Mouse (Mus musculus): ENCODE measurements at regions not wholly inside any gene's neighbourhood (a gene's known extent, or its start where the extent isn't known, plus 50 kb on each side); places are given as distances from the start of the nearest gene placed in this dataset.
"Not testable (repeated sequence)": the region's sequence is repeated elsewhere in the genome, so short reads cannot be mapped to it uniquely, and the experiment has no call there.

DNA sequence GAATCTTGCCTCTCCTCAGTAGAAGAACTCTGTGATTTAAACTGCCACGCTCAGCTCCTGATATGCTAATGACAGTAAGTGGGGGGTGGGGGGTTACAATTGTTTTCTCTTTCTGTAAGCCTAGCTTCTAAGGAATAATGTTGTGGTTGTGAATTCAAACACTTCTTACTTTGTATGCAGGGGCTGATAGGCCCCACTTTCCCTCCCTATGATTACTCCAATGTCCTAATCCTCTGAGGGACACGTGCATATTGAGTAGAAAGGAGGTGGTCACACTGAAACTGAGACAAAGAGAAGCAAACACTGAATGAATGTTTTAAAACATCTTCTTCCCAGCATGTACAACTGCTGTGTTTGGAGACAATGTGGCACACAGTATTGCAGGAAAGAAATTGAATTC, 140.3 kb downstream of the Scg2 start:
- Histone ChIP-seq H3K9ac (ENCODE audit: low read length) (no peak overlapping the region), H3K4me2 (ENCODE audit: low read length) (no peak overlapping the region), H3K27me3 (replicated peaks; ENCODE audit: control insufficient read depth, insufficient read depth, low read length) (no peaks in the 10 kb centered on the region), H3K4me3 (ENCODE audit: low read depth, low read length) (no peak overlapping the region), H3K4me1 (ENCODE audit: control insufficient read depth, insufficient read depth, low read length) (no peaks in the 10 kb centered on the region), H3K9me3 (replicated peaks; ENCODE audit: control insufficient read depth, low read length) (no peaks in the 10 kb centered on the region), H3K27ac (ENCODE audit: low read depth, low read length) (no peak overlapping the region), H3K36me3 (ENCODE audit: control insufficient read depth, insufficient read depth, low read length) (no peaks in the 10 kb centered on the region)
- DNase-seq (ENCODE audit: low spot score) = no peak
- 11% methylated on average over 2 of the region's 2 CpGs for whole genome bisulfite sequencing
- ATAC-seq = no peak

- DNase-seq (ENCODE audit: low spot score) (no peak), ATAC-seq (no peak)
- H3K36me3 ChIP-seq (ENCODE audit: control insufficient read depth, insufficient read depth, low read length) = no peaks in the 10 kb centered on the region
- no peak overlapping the region for H3K9ac ChIP-seq (ENCODE audit: low read length)
- no peaks in the 10 kb centered on the region for H3K27me3 ChIP-seq (replicated peaks; ENCODE audit: control insufficient read depth, insufficient read depth, low read length)
- H3K4me1 ChIP-seq (ENCODE audit: control insufficient read depth, insufficient read depth, low read length) = no peaks in the 10 kb centered on the region
- no peaks in the 10 kb centered on the region for H3K9me3 ChIP-seq (replicated peaks; ENCODE audit: control insufficient read depth, low read length)
- H3K27ac ChIP-seq (ENCODE audit: low read depth, low read length) = no peak overlapping the region
- WGBS = 89% methylated on average over 3 of the region's 3 CpGs
- H3K4me3 ChIP-seq (ENCODE audit: low read depth, low read length) = no peak overlapping the region
- H3K4me2 ChIP-seq (ENCODE audit: low read length) = no peak overlapping the region
Observed at GRCm38 (mm10) chr1:79259726-79260125, 180.2 kb downstream of the Scg2 start.

DNA sequence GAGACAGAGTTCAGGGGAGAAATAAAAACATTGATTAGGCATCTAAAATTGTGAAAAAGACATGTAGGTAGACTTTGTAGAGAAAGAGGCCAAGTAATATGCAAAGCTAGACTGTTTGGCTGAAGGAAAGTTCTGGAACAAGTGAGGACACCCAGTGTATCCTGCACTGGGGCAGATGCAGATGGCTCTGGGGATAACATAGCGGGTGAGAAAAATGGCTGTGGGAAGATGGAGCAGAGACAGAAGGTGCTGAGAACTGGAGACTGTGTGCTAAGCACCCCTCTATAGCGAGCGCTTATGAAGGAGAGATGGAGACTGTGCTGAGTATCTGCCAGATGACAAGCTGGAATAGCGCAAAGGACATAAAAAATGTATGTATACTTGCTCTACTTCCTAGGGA, 226.9 kb downstream of the Scg2 start:
- DNase-seq (ENCODE audit: low spot score) = peak; percentile 43
- peak; percentile 79; the same call in 1 of the 2 replicates for ATAC-seq
- H3K9ac ChIP-seq (ENCODE audit: low read length) = no peak overlapping the region
- 86% methylated on average over 4 of the region's 4 CpGs for WGBS
- no peaks in the 10 kb centered on the region for H3K36me3 ChIP-seq (ENCODE audit: control insufficient read depth, insufficient read depth, low read length)
- no peaks in the 10 kb centered on the region for H3K4me1 ChIP-seq (ENCODE audit: control insufficient read depth, insufficient read depth, low read length)
- H3K27ac ChIP-seq (ENCODE audit: low read depth, low read length) = no peak overlapping the region
- no peak overlapping the region for H3K4me3 ChIP-seq (ENCODE audit: low read depth, low read length)
- H3K27me3 ChIP-seq (replicated peaks; ENCODE audit: control insufficient read depth, insufficient read depth, low read length) = no peaks in the 10 kb centered on the region
- no peak overlapping the region for H3K4me2 ChIP-seq (ENCODE audit: low read length)
- no peaks in the 10 kb centered on the region for H3K9me3 ChIP-seq (replicated peaks; ENCODE audit: control insufficient read depth, low read length)

GRCm38 (mm10) chr1:79212471-79212870, 227.4 kb downstream of the Scg2 start:
- H3K4me3 ChIP-seq (ENCODE audit: low read depth, low read length) = no peak overlapping the region
- no peaks in the 10 kb centered on the region for H3K27me3 ChIP-seq (replicated peaks; ENCODE audit: control insufficient read depth, insufficient read depth, low read length)
- H3K9ac ChIP-seq (ENCODE audit: low read length) = no peak overlapping the region
- no peak overlapping the region for H3K4me2 ChIP-seq (ENCODE audit: low read length)
- H3K4me1 ChIP-seq (ENCODE audit: control insufficient read depth, insufficient read depth, low read length) = no peaks in the 10 kb centered on the region
- 81% methylated on average over 5 of the region's 5 CpGs for WGBS
- no peak overlapping the region for H3K27ac ChIP-seq (ENCODE audit: low read depth, low read length)
- H3K9me3 ChIP-seq (replicated peaks; ENCODE audit: control insufficient read depth, low read length) = no peaks in the 10 kb centered on the region
- ATAC-seq = peak; percentile 96
- no peaks in the 10 kb centered on the region for H3K36me3 ChIP-seq (ENCODE audit: control insufficient read depth, insufficient read depth, low read length)
- peak; percentile 84 for DNase-seq (ENCODE audit: low spot score)

DNA sequence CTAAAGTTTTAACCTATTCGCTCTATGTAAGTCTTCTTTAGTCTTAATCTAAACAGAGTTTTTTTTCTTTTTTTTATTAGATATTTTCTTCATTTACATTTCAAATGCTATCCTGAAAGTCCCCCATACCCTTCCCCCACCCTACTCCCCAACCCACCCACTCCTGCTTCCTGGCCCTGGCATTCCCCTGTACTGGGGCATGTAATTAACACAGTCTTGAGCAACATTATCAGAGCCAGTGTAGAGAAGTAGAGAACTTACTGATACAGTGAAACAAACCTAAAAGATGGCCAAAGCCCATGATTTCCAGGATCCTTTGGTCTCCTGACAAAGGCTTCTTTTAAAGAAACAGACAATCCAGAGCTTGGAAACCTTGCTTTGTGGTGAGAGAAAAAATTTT, 227.9 kb downstream of the Scg2 start:
- DNase-seq (ENCODE audit: low spot score); H3K9me3 ChIP-seq (replicated peaks; ENCODE audit: control insufficient read depth, low read length); H3K4me3 ChIP-seq (ENCODE audit: low read depth, low read length); H3K4me2 ChIP-seq (ENCODE audit: low read length); H3K36me3 ChIP-seq (ENCODE audit: control insufficient read depth, insufficient read depth, low read length); H3K9ac ChIP-seq (ENCODE audit: low read length); H3K4me1 ChIP-seq (ENCODE audit: control insufficient read depth, insufficient read depth, low read length); H3K27ac ChIP-seq (ENCODE audit: low read depth, low read length); H3K27me3 ChIP-seq (replicated peaks; ENCODE audit: control insufficient read depth, insufficient read depth, low read length): not testable (repeated sequence)
- 92% methylated on average over 1 of the region's 1 CpGs for WGBS
- peak; percentile 37; the same call in 1 of the 2 replicates for ATAC-seq

GRCm38 (mm10) chr1:79207207-79207606, 232.7 kb downstream of the Scg2 start:
- ATAC-seq = no peak
- H3K27me3 ChIP-seq (replicated peaks; ENCODE audit: control insufficient read depth, insufficient read depth, low read length) = no peaks in the 10 kb centered on the region
- H3K27ac ChIP-seq (ENCODE audit: low read depth, low read length) = no peak overlapping the region
- H3K9ac ChIP-seq (ENCODE audit: low read length) = no peak overlapping the region
- no peaks in the 10 kb centered on the region for H3K36me3 ChIP-seq (ENCODE audit: control insufficient read depth, insufficient read depth, low read length)
- H3K4me1 ChIP-seq (ENCODE audit: control insufficient read depth, insufficient read depth, low read length) = no peaks in the 10 kb centered on the region
- WGBS = 77% methylated on average over 1 of the region's 1 CpGs
- H3K4me3 ChIP-seq (ENCODE audit: low read depth, low read length) = no peak overlapping the region
- H3K4me2 ChIP-seq (ENCODE audit: low read length) = no peak overlapping the region
- no peak for DNase-seq (ENCODE audit: low spot score)
- no peaks in the 10 kb centered on the region for H3K9me3 ChIP-seq (replicated peaks; ENCODE audit: control insufficient read depth, low read length)

DNA sequence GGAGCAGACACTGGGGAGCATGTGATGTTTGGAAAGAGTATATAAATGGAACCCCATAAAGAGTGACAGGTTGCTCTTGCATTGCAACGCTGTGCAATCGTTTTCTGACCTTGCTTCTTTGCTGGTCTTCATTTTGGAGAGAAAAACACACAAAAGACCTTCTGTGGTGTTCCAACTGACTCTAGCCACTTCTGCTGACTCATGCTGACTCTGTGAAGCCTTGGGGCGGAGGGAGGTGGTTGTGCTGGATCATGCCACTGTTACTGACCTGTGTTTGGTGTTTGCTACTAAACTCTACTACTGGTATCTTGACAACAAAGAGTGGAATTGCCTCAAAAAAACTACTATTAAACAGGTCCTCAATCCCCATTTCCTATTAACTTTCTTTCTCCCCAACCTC, 242.2 kb downstream of the Scg2 start:
- Histone ChIP-seq H3K27ac (ENCODE audit: low read depth, low read length) (no peak overlapping the region), H3K36me3 (ENCODE audit: control insufficient read depth, insufficient read depth, low read length) (no peaks in the 10 kb centered on the region), H3K9me3 (replicated peaks; ENCODE audit: control insufficient read depth, low read length) (no peaks in the 10 kb centered on the region), H3K4me3 (ENCODE audit: low read depth, low read length) (no peak overlapping the region), H3K4me1 (ENCODE audit: control insufficient read depth, insufficient read depth, low read length) (no peaks in the 10 kb centered on the region), H3K4me2 (ENCODE audit: low read length) (no peak overlapping the region), H3K9ac (ENCODE audit: low read length) (no peak overlapping the region), H3K27me3 (replicated peaks; ENCODE audit: control insufficient read depth, insufficient read depth, low read length) (no peaks in the 10 kb centered on the region)
- no peak for ATAC-seq
- WGBS = 89% methylated on average over 3 of the region's 3 CpGs
- DNase-seq (ENCODE audit: low spot score) = no peak

- H3K4me1 ChIP-seq (ENCODE audit: control insufficient read depth, insufficient read depth, low read length) = no peaks in the 10 kb centered on the region
- H3K4me3 ChIP-seq (ENCODE audit: low read depth, low read length) = no peak overlapping the region
- WGBS = 92% methylated on average over 3 of the region's 3 CpGs
- H3K27me3 ChIP-seq (replicated peaks; ENCODE audit: control insufficient read depth, insufficient read depth, low read length) = no peaks in the 10 kb centered on the region
- no peaks in the 10 kb centered on the region for H3K36me3 ChIP-seq (ENCODE audit: control insufficient read depth, insufficient read depth, low read length)
- H3K9ac ChIP-seq (ENCODE audit: low read length) = no peak overlapping the region
- no peak for ATAC-seq
- DNase-seq (ENCODE audit: low spot score) = no peak
- H3K4me2 ChIP-seq (ENCODE audit: low read length) = no peak overlapping the region
- no peaks in the 10 kb centered on the region for H3K9me3 ChIP-seq (replicated peaks; ENCODE audit: control insufficient read depth, low read length)
- H3K27ac ChIP-seq (ENCODE audit: low read depth, low read length) = no peak overlapping the region
Observed at GRCm38 (mm10) chr1:79191031-79191430, 248.9 kb downstream of the Scg2 start.

- 83% methylated on average over 5 of the region's 5 CpGs for WGBS
Observed at GRCm38 (mm10) chr1:79183534-79184411, 256.1 kb downstream of the Scg2 start.

More at GRCm38 (mm10) chr1:79183534-79184411, 256.1 kb downstream of the Scg2 start:
- Histone ChIP-seq H3K27ac (ENCODE audit: low read depth, low read length) (no peak overlapping the region), H3K9ac (ENCODE audit: low read length) (no peak overlapping the region), H3K27me3 (replicated peaks; ENCODE audit: control insufficient read depth, insufficient read depth, low read length) (no peaks in the 10 kb centered on the region), H3K36me3 (ENCODE audit: control insufficient read depth, insufficient read depth, low read length) (no peaks in the 10 kb centered on the region), H3K4me2 (ENCODE audit: low read length) (no peak overlapping the region), H3K4me1 (ENCODE audit: control insufficient read depth, insufficient read depth, low read length) (no peaks in the 10 kb centered on the region), H3K4me3 (ENCODE audit: low read depth, low read length) (no peak overlapping the region), H3K9me3 (replicated peaks; ENCODE audit: control insufficient read depth, low read length) (no peaks in the 10 kb centered on the region)
- DNase-seq (ENCODE audit: low spot score) = no peak
- ATAC-seq = no peak
